Mouse (Mus musculus) natural killer cell, adult 2 months (primary cell): ENCODE results near the gene Tex264.

Experiments used
- DNase-seq, 2 experiments: peaks; one replicate each; pipeline ENCODE4 v3.0.0; 2022; ENCODE audit warnings: low spot score in 2 of 2

Tex264 gene

DNA sequence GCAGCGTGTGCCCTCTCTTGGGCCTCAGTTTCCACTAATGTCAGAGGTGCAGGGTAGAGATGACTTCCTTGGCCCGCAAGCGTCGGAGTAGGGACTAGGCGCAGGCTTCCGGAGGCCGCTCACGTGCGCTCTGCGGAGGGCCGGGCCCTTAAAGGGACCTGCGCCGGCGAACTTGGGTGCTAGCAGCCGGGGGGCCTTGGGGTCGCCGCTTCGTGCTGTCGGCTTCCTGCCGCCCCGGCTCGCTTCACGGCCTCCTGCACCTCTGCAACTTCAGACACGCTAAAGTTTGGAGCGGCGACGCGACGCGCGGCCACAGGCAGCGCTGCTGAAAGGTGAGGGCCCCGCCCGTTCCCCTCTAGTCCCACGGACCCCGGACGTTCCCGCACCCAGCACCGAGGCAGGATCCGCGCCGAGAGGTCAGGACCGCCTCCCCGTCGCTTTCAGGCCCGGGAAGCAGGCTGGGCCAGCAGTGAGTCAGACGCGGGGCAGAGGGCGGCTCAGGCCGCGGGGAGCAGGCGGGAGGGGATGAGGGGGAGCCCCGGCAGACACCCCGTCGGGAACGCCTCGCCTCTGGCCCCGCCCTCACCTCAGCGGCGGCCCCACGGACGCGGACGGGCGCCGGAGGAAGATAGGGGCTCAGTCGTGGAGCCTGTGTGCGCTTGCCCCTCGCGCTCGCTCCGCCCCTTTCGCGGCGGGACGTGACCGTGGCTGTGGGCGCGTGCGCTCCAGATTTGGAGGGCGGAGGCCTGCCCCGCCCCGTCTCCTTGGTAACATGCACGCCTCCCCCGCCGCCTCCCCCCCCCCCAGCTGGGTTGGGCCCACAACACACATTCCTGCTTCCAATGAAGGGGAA is at the start of gene Tex264:
Gene Tex264 (minus strand): TSS at position 679 of the 853 bp plus-strand sequence.
- DNase-seq = peak; percentile 68 to 78

DNA sequence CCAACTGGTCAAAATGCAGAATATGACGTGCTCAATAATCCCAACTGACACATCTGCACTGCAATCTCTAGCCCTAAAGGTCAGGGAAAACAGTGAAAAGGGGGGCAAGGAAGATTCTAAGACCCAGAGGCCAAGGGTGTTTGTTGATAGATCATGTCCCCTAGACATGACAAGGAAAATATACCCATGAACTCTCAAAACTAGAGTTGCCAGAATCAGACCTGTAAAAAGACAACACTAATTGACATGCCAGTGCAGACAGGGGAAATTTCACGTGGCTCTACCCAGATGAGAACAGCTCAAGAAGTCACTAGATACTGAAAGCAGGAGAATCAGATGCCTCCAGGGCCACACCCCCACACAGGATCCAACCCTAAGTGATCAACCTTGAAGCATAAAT is 48.0 kb upstream of the Tex264 start:
- no peak for DNase-seq

DNA sequence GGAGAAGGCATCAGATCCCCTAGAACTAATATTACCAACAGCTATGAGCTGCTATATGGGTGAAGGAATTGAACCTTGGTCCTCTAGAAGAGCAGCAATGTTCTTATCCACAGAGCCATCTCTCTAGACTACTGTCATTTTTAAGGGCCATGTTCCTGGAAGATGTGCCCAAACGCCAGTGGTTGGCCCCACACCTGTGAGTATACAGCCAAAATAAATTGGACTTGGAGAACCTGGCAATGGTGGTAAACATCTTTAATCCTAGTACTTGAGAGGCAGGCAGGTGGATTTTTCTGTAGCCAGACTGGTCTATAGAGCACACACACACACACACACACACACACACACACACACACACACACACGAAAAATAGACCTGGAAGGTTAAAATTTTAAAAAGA is 43.7 kb upstream of the Tex264 start:
- no peak for DNase-seq

DNA sequence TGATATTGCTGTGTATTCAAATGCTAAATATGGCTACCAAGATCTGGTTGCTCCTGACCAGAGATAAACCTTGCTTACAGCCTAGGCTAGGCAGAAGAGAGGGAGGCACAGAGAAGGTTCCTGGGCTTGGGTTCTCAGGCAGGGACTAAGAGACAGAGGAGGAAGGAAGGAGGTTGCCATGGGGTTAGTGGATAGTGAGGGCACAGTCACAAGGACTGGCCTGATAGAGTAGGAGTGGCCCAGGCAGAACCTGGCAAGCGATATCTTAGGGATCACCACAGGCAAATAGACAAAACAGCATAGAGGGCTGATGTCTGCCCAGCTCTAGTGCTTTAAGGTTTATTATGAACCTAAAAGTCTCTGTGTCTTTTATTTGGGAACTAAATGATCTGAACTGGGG is 41.2 kb upstream of the Tex264 start:
- DNase-seq = no peak

DNA sequence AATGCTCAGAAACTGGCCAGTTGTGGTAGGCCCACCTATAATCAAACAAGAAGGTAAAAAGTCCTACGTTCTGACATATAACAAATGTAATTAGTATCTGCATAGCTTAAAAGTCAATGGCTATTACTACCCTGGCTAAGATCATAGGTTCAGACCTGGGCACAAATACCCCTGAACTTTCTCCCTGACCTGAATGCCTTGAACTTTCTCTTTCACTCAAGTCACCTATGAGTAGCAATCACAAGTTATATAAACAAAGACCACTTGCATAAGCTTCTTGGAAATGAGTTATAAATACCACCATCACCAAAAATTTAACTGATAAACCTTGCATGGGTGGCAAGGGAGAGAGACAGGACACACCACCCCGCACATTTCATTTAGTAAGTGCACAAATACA is 39.7 kb upstream of the Tex264 start:
- no peak for DNase-seq

DNA sequence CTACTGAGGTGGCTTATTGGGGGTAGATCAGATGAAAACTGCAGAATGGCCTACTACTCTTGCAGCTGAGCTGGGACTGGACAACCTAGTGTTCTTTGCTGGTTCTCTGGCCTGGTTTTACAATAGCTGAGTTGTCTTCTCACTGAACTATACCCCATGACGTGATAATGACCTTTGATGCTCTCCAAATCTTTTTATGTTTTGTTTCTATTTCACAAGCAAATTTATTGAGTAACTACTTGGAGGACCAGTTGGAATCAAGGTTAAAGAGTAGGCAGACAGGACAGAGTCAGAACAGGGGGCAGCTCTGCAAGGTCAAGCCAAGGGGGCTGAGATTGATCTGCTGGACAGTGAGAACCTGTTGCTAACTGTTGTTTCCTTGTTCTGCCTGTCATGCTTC is 39.1 kb upstream of the Tex264 start:
- no peak for DNase-seq

DNA sequence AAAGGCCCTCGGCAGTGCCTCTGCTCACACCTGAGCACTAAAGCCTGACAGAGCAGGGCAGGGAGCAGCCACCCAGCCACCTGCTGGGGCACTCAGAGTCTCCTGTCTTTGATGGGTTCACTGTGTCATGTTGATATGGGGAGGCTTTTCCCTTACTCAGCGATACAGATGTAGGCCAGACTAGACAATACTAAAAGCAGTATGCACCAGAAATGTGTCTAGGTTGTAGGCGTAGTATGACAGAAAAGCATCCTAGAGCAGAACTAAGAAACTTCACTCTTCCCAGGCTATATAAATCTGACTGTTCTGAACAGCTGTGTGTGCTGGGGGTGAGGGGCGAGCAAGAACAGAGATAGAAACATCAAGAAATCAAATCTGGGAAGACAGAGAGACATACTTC is 31.0 kb upstream of the Tex264 start:
- no peak for DNase-seq

DNA sequence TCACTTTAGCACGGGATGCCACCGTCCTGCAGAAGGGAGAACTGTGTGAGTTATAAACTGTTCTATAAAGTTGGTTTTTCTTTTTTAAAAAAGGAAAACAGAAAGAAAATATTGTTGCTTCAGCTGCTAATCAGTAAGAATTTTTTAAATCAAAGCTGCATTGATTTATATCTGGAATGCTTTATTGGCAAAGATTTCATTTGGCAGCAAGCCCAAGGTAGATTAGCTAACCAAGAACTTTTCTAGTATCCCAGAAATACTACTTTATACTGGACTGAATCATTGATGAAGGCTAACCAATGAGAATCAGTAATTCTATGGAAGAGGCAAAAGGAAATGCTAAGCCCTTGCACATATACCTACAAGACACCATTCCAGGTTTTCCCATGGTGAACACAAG is 30.5 kb upstream of the Tex264 start:
- no peak for DNase-seq

DNA sequence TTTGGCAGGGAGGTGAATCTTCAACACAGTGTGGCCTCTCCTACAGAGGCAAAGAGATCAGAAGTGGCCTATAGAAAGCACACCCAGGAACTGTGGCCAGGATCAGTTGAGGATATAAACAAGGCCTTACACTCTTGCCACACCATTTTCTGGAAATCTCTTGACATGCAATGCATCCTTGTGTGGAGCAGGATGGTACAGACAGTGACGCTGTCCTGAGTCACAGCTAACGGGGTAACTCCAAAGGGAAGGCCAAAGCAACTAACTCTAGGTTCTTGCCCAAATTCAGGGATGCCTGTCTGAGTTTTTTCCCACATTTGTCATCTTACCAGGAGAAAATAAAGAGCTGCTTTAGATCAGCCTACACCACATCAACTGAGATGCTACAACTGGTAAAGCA is 26.7 kb upstream of the Tex264 start:
- no peak for DNase-seq

DNA sequence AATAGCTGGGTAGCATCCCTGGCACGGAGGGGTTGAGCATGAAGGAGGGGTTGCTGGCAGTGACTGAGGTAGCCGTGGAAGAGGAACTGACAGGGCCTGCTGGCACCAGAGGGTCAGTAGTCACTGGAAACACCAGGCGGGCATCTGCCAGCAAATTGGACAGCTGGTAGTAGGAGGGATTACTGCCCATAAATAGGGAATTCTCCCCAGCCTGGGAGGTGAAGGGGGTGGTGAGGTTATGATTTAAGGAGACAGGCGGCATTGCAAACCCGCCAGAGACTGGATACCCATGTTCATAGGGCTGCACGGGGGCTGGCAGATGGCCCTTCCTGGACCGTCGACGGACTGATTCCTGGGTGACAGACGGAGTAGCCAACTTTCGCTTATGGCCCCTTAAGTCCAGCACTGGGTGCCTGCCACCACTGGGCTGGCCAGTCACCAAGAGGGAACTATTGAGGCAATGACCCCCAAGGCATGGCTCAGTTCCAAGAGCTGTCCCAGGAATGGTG is 7.3 kb upstream of the Tex264 start:
- no peak for DNase-seq

DNA sequence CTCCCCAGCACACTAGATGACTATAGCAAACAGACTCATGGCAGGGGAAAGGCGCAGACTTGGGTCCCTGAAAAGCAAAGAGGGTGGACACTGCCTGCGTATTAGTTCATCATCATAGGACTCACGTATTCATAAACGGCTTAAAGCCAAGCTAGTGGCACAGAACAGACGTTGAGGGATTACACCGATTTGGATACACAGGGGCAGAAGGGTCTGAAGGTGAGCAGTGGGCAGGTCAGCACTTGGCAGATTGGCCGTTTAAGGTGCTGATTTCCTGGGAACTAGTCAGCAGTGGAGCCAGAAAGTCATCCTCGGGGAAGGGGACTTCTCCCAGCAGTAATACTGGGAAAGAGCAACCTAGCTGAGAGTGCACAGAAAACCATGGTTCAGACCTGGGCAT is 3.1 kb upstream of the Tex264 start:
- no peak for DNase-seq

DNA sequence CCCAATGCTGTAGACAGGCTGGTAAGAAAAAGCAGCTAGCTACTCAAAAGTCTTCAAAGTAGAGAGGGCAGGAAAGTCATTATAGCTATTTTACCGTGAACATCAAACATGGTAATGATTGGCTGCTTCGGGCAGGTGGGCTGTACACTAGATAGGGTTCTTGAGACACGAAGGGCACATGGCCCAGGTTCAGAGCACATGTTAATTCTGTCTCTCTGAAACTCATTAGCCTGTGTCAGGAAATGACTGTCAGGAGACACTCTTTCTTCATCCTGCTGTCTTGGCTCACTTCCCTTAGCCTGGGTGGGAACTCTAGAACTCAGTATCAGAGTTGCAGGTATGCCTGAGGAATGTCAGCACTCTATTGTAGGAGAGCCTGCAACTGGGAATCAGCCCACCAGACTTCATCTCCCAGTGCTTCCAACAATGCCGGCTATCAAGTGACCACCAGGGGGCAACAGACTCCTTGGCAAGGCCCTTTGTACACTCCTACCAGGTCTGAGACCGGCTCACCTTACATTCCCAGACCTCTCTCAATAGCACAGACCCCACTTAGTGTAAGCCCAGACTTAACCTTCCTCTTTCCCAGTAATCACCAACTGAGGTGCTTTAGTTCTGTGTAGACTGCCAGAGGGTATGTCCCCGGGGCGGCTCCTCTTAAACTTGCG is 1.4 kb upstream of the Tex264 start:
- DNase-seq = peak; percentile 59 to 67

DNA sequence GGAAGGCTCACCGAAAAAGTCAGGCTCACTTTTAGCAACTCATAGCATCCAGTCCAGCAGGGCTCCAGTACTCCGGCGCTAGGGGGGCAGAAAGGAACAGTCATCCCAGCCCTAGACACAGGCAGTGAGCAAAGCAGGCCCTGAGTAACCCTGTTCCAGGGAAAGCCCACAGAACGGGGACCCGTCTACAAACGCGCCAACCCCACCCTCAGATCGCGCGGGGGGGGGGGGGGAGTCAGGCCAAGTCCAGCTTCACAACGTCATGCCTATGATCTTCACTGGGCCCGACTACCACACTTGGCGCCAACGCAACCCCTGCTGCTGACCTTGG is 844 bp downstream of the Tex264 start:
- DNase-seq = no peak

DNA sequence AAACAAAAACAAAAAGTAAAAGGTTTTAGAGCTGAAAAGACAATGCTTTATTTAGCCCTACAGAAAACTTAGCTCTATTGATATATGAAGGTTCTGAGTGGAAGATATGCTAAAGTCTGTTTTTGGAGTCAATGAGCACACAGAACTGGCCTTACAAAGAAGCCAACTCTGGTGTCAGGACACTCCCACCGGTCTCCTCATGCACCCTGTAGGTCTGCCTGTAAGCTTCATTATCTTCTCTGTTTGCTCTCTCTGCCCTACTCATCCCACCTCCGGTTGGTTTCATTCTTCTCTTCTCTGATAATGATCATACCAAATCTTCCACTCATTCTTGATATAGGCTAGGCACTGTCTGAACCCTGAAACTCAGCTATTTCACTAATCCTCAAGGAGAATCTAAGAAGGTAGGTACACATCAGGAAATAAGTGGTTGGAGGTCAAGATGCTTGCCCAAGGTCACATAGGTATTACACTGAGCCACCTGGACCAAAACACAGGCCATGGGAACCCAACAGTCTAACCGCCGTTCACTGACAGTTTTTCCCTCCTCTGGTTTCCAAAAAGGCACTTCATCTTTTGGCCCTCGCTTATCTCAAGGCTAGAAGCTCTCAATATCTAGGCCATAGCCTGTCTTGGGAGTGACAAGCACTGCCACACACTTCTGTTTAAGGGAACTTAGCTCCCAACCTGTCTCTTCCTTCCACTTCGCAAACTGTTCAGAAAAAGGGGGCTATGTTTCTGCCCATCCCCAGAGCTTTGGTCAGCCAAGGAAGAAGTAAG is 1.4 kb downstream of the Tex264 start:
- no peak for DNase-seq

DNA sequence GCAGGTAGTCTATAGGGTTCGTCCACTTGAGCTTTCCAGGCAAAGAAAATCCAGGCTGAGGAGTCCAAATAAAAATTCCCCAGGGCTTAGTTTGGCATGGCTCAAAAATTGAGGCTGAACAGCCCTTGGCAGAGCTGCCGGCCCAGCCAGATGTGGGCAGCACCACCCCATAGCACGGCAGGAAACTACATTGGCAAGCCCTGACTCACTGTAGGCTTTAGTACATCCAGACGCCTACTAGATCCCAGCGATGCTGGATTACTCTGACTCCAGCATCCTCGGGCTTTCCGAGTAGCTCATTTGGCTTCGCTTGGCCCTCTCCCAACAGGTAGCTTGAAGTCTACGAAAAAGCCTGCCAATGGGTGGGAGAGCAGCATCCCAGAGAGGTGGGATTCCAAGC is 4.7 kb downstream of the Tex264 start:
- DNase-seq = no peak

DNA sequence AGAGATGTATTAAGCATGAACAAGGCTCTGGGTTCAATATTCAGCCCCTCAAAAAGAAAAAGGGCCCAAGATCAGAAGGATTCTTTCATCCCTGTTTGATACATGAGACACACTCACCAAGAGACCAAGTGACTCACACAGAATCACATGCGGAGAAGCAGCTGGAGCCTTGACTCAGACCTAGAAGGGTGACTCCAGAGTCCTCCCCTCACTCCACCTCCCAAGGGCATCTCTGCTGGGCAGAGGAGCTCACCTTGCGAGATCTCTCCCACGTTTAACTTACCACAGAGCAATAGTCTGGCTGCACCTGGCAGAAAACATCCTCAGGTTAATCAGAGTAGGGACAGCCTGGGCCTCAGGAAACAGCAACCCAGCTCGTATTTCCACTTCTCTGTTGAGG is 7.5 kb downstream of the Tex264 start:
- DNase-seq = no peak

DNA sequence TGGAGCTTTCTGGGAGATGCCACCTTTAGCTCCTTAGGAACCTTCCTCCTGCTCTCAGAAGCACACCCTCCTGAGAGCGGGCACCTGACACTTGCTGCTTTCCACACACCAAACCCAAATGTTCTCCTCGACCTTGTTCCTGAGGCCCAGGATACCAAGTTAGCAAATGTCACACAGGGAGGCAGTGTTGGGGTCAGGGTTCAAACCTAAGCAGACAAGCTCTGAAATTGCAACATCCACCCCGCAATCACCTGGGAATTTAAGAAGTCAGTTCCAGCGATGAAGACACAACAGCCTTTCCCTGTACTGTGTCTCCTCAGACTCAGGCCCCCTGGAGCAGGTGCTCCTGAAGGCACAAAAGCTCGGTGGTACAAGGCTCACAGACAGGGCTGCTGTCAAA is 8.0 kb downstream of the Tex264 start:
- no peak for DNase-seq

DNA sequence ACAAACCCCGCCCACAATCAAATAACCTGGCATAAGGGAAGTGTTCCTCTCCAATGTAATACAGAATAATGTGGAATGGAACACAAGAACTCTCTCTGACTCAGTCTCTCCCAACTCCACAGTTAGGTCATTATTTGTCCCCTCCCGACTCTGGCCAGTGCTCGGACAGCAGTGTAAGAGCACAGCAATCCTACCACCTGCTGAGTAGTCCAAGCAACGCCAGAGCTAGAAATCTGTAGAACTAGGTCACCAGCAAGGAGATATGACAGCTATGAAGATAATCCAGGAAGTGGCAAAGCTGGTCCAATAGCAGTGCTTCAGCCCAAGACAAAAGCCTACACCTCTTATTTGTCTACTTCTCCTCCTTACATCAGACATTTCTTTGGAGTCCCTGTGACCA is 9.2 kb downstream of the Tex264 start:
- DNase-seq = no peak

DNA sequence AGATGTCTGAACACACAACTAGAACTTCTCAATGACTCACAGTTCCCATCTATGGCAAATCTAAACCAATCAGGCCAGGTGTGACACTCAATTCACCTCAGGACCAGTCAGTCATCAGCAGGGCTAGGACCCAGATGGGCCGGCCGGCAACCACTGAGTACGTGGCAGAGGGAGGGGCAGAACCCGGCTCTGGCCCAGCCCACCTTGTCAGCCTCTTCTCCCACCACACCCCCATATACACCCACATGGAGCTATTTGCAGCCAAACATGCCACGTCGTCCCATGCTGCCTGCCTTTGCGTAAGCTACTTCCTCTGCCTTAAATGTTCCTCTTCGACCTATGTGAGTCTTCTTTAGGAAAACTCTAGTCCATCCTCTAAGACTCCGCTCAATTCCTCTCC is 9.8 kb downstream of the Tex264 start:
- no peak for DNase-seq

DNA sequence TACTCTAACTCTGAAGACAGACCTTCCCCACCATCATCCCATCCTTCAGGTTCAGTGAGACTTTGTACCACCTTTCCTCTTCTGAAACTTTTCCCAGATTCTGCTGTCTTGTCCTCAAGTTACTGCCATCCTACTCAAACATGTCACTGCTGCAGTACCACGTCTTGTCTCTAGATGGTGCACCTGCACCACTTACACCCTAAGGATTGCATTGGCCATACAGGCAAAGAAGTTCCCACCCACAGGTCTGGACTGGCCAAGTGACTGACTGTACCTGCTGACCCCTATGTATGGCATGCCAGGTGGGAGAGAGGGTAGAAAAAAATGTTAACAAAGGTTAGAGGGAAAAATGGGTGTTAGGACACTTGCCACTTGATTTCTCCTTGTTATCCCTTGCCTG is 10.2 kb downstream of the Tex264 start:
- DNase-seq = peak; percentile 69 to 76

DNA sequence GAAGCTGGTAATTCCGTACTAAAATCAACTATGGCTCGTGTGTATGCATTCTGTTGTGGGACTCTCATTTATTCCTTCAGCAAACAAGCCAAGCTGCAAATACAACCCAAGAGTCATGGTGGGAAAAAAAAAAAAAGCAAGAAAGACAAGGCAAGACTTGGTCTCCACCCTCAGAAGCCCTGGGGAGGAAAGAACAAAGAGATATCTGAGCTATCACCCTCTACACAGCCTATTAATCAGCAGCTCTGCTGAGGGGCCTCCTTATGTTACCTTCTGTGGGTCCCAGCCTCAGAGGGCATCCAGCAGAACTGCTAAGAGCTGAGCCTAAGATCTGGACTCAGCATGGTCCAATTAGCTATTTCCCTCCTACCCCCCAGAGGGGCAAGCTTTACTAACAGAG is 11.9 kb downstream of the Tex264 start:
- no peak for DNase-seq

DNA sequence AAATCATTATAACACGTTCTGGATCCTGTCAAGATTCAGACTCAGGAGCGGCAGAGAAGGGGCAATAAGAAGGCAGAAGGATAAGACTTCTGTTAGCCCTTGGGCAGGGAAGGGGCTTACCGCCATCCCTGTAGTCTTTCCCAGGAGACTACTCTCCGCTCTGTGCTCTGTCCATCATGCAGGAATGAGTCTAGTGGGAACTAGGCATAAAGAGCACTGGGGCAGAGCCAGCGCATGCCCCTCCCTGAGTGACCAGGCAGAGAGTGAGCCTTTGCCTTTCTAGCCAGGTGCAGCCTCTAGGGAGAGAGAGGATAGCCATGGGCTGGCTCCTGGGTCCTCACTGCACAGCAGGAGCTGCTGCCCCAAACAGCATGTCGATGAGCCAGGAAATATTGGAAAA is 20.9 kb downstream of the Tex264 start:
- no peak for DNase-seq

DNA sequence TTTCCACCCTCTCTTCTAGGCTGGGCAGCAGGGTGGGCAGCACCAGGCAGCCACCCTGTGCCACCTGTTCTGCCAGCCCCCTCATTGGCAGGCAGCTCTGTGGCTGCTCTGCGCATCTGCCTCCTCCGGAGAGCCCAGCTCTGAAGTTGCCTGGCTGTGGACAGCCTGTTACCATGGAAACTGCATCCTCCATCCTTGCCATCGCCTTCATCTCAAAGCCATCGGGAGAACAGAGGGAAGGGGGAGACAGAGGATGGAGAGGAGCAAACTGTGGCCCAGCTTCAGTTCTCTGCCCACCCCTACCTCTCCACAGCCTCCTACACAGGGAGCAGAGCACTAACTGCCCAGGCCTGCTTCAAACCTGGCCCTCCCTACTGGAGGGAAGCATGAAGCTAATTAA is 21.3 kb downstream of the Tex264 start:
- no peak for DNase-seq
